Mouse (Mus musculus) testis, adult 2 months (tissue): ENCODE measurements around the gene Cant1.

Experiments used
- CTCF ChIP-seq: fragments of 200-500 bp; IDR thresholded peaks from 2 replicates; pipeline ENCODE4 v1.5.1; 2012; ENCODE audit warnings: low read depth, mild to moderate bottlenecking, inconsistent platforms, low read length, moderate library complexity; ENCODE audit not compliant: control insufficient read depth, insufficient read depth, insufficient replicate concordance
- POLR2A ChIP-seq: fragments of 200-500 bp; IDR thresholded peaks from 2 replicates; pipeline ENCODE4 v1.6.1; 2012; ENCODE audit warnings: low read depth, mild to moderate bottlenecking, inconsistent platforms, low read length, moderate library complexity; ENCODE audit not compliant: control insufficient read depth

- TF ChIP-seq CTCF (no peak), POLR2A (no peak)
Measured at GRCm38 (mm10) chr11:118409106-118410072, 9.5 kb downstream of the Cant1 start.
